Mouse (Mus musculus) hindbrain, embryonic 16.5 days (tissue): Measurements from ENCODE around the gene Ninj2. TPM values are rescaled to one million over a fixed set of nuclear protein-coding genes. Genes with fewer than 3 reads are reported as not detected.

Source experiments
- ATAC-seq: fragments of 200-750 bp; cut with Nextera tagmentation; 2 replicates; pipeline ENCODE4 v1.8.0; 2017; ENCODE audit warnings: moderate TSS enrichment, moderate library complexity
- H3K27ac ChIP-seq: fragments of 300-500 bp; sonication (generic); 2 replicates; pipeline ENCODE4 v1.5.1; 2014; ENCODE audit warnings: low read depth, mild to moderate bottlenecking, control low read depth, low read length, moderate library complexity
- H3K27me3 ChIP-seq: fragments of 300-500 bp; sonication (generic); replicated peaks from 2 replicates; pipeline ENCODE4 v1.6.1; 2014; ENCODE audit warnings: low read length; ENCODE audit not compliant: control insufficient read depth, insufficient read depth
- H3K36me3 ChIP-seq: fragments of 300-500 bp; sonication (generic); 2 replicates; pipeline ENCODE4 v1.6.1; 2014; ENCODE audit warnings: mild to moderate bottlenecking, low read length, moderate library complexity, mixed read lengths; ENCODE audit not compliant: control insufficient read depth, insufficient read depth
- H3K4me1 ChIP-seq: fragments of 300-500 bp; sonication (generic); 2 replicates; pipeline ENCODE4 v1.6.1; 2014; ENCODE audit warnings: low read depth, low read length; ENCODE audit not compliant: control insufficient read depth, insufficient read depth
- H3K4me2 ChIP-seq: fragments of 300-500 bp; sonication (generic); 2 replicates; pipeline ENCODE4 v1.6.1; 2014; ENCODE audit warnings: mild to moderate bottlenecking, low read length, control low read depth, moderate library complexity
- H3K4me3 ChIP-seq: fragments of 300-500 bp; sonication (generic); 2 replicates; pipeline ENCODE4 v1.5.1; 2014; ENCODE audit warnings: mild to moderate bottlenecking, low read length, control low read depth, moderate library complexity
- H3K9ac ChIP-seq: fragments of 300-500 bp; sonication (generic); 2 replicates; pipeline ENCODE4 v1.6.1; 2014; ENCODE audit warnings: low read depth, mild to moderate bottlenecking, control low read depth, low read length, moderate library complexity
- H3K9me3 ChIP-seq: fragments of 300-500 bp; sonication (generic); 2 replicates; pipeline ENCODE4 v1.6.1; 2014; ENCODE audit warnings: mild to moderate bottlenecking, low read length, moderate library complexity; ENCODE audit not compliant: control insufficient read depth
- WGBS: fragments of 180-500 bp; shearing (Covaris S2); extraction: QIAGEN DNeasy Blood & Tissue Kit; methylation state at CpG from one replicate; pipeline ENCODE4 v1.1.7; 2014; 5-methylcytosine and 5-hydroxymethylcytosine counted together
- polyA plus RNA-seq: library from polyadenylated mRNA; unstranded; fragments of >200 nt; fragmentation: Nextera tagmentation; extraction: Ambion mirVana; gene quantifications from 2 replicates; pipeline ENCODE4 v1.2.1, GENCODE M21; 2015

Ninj2 gene
- polyA plus RNA-seq, 1 experiment from 2014 or later: not detected

GRCm38 (mm10) chr6:120155510-120155909, 62.4 kb downstream of the Ninj2 start:
- H3K36me3 ChIP-seq: no peaks in the 10 kb centered on the region
- no peak overlapping the region for H3K4me2 ChIP-seq
- peaks cover 8% of the 10 kb centered on the region for H3K4me1 ChIP-seq
- WGBS: 96% methylated on average over 4 of the region's 4 CpGs
- no peaks in the 10 kb centered on the region for H3K9me3 ChIP-seq
- no peak overlapping the region for H3K4me3 ChIP-seq
- H3K9ac ChIP-seq: no peak overlapping the region
- H3K27me3 ChIP-seq: no peaks in the 10 kb centered on the region
- H3K27ac ChIP-seq: no peak overlapping the region
- no peak for ATAC-seq

- Histone ChIP-seq H3K4me2 (no peak overlapping the region), H3K4me1 (peaks cover 8% of the 10 kb centered on the region), H3K27ac (no peak overlapping the region), H3K27me3 (no peaks in the 10 kb centered on the region), H3K4me3 (no peak overlapping the region), H3K9ac (no peak overlapping the region), H3K9me3 (no peaks in the 10 kb centered on the region), H3K36me3 (no peaks in the 10 kb centered on the region)
- ATAC-seq: no peak
- WGBS: 42% methylated on average over 6 of the region's 6 CpGs
Observed at GRCm38 (mm10) chr6:120157479-120157878, 64.3 kb downstream of the Ninj2 start.

GRCm38 (mm10) chr6:120159133-120159901, 66.2 kb downstream of the Ninj2 start:
- H3K27ac ChIP-seq: peak overlapping the region; percentile 56
- H3K9me3 ChIP-seq: no peaks in the 10 kb centered on the region
- WGBS: 40% methylated on average over 9 of the region's 9 CpGs

GRCm38 (mm10) chr6:120162928-120163327, 69.8 kb downstream of the Ninj2 start:
- ATAC-seq: no peak
- H3K36me3 ChIP-seq: no peaks in the 10 kb centered on the region
- no peaks in the 10 kb centered on the region for H3K9me3 ChIP-seq
- H3K27ac ChIP-seq: no peak overlapping the region
- H3K4me2 ChIP-seq: no peak overlapping the region
- no peak overlapping the region for H3K9ac ChIP-seq
- H3K4me1 ChIP-seq: peaks cover 8% of the 10 kb centered on the region
- H3K4me3 ChIP-seq: no peak overlapping the region
- WGBS: 84% methylated on average over 6 of the region's 6 CpGs
- H3K27me3 ChIP-seq: no peaks in the 10 kb centered on the region

More at GRCm38 (mm10) chr6:120159133-120159901, 66.2 kb downstream of the Ninj2 start:
- Histone ChIP-seq H3K4me1 (peaks cover 8% of the 10 kb centered on the region), H3K36me3 (no peaks in the 10 kb centered on the region), H3K4me3 (no peak overlapping the region), H3K9ac (no peak overlapping the region), H3K4me2 (no peak overlapping the region), H3K27me3 (no peaks in the 10 kb centered on the region)
- peak; percentile 90 for ATAC-seq

GRCm38 (mm10) chr6:120164765-120165164, 71.6 kb downstream of the Ninj2 start:
- no peaks in the 10 kb centered on the region for H3K9me3 ChIP-seq
- no peaks in the 10 kb centered on the region; the same call in 1 of the 2 replicates for H3K4me1 ChIP-seq
- H3K36me3 ChIP-seq: no peaks in the 10 kb centered on the region
- H3K4me3 ChIP-seq: no peak overlapping the region
- no peak for ATAC-seq
- H3K27me3 ChIP-seq: no peaks in the 10 kb centered on the region
- H3K4me2 ChIP-seq: no peak overlapping the region
- H3K27ac ChIP-seq: no peak overlapping the region
- WGBS: 77% methylated on average over 4 of the region's 4 CpGs
- no peak overlapping the region for H3K9ac ChIP-seq

GRCm38 (mm10) chr6:120167574-120167973, 74.4 kb downstream of the Ninj2 start:
- Histone ChIP-seq H3K27me3 (no peaks in the 10 kb centered on the region), H3K4me3 (no peak overlapping the region), H3K4me1 (no peaks in the 10 kb centered on the region), H3K36me3 (no peaks in the 10 kb centered on the region), H3K9ac (no peak overlapping the region), H3K4me2 (no peak overlapping the region), H3K27ac (no peak overlapping the region), H3K9me3 (no peaks in the 10 kb centered on the region)
- no peak for ATAC-seq
- 80% methylated on average over 4 of the region's 4 CpGs for WGBS

- no peak for ATAC-seq
- 76% methylated on average over 8 of the region's 8 CpGs for WGBS
Observed at GRCm38 (mm10) chr6:120172294-120173017, 79.3 kb downstream of the Ninj2 start.

GRCm38 (mm10) chr6:120174028-120174601, 81.0 kb downstream of the Ninj2 start:
- no peak for ATAC-seq
- no peak overlapping the region for H3K4me2 ChIP-seq

More at GRCm38 (mm10) chr6:120172294-120173017, 79.3 kb downstream of the Ninj2 start:
- Histone ChIP-seq H3K9me3 (no peaks in the 10 kb centered on the region), H3K4me3 (no peak overlapping the region), H3K4me1 (no peaks in the 10 kb centered on the region), H3K9ac (no peak overlapping the region), H3K27ac (no peak overlapping the region), H3K4me2 (no peak overlapping the region), H3K36me3 (no peaks in the 10 kb centered on the region), H3K27me3 (no peaks in the 10 kb centered on the region)

GRCm38 (mm10) chr6:120174602-120175115, 81.5 kb downstream of the Ninj2 start:
- Histone ChIP-seq H3K4me2 (no peak overlapping the region), H3K27ac (no peak overlapping the region), H3K9me3 (no peaks in the 10 kb centered on the region), H3K9ac (no peak overlapping the region), H3K4me1 (no peaks in the 10 kb centered on the region), H3K36me3 (no peaks in the 10 kb centered on the region), H3K4me3 (no peak overlapping the region), H3K27me3 (no peaks in the 10 kb centered on the region)
- 70% methylated on average over 7 of the region's 7 CpGs for WGBS
- no peak for ATAC-seq

More at GRCm38 (mm10) chr6:120174028-120174601, 81.0 kb downstream of the Ninj2 start:
- Histone ChIP-seq H3K36me3 (no peaks in the 10 kb centered on the region), H3K4me1 (no peaks in the 10 kb centered on the region), H3K9ac (no peak overlapping the region), H3K27ac (no peak overlapping the region), H3K9me3 (no peaks in the 10 kb centered on the region), H3K4me3 (no peak overlapping the region), H3K27me3 (no peaks in the 10 kb centered on the region)
- WGBS: 85% methylated on average over 6 of the region's 6 CpGs
